Mouse (Mus musculus) left cerebral cortex, postnatal 14 days (tissue): Measurements from ENCODE around the gene Ryr3. TPM values are rescaled to one million over a fixed set of nuclear protein-coding genes. Genes with fewer than 3 reads are reported as not detected.

ENCODE experiments used
- DNase-seq, 2 experiments: peaks; one replicate each; pipeline ENCODE4 v3.0.0; 2021 to 2022; ENCODE audit warnings: low spot score in 2 of 2, mixed read lengths in 1 of 2
- intact Hi-C: fragments of 180-260 bp; cut with DNase I; formaldehyde crosslinking; loops from one replicate; pipeline ENCODE4 v1.15.1; 2025
- total RNA-seq, 2 experiments: library from RNA; stranded (reverse); gene quantifications; 2 replicates each; pipeline ENCODE4 v1.2.3; 2021

Ryr3 gene
- total RNA-seq, 2 experiments from 2014 or later, result 29.7 to 34.7 TPM

- no peak for DNase-seq
- intact Hi-C loops, result loop anchor here (5.0 kb wide), 1 partner anchor 398 kb away; the partner anchor contains the start of gene Ryr3
These were observed 397.8 kb downstream of the Ryr3 start for GRCm38 (mm10) chr2:112819059-112819458.

DNA sequence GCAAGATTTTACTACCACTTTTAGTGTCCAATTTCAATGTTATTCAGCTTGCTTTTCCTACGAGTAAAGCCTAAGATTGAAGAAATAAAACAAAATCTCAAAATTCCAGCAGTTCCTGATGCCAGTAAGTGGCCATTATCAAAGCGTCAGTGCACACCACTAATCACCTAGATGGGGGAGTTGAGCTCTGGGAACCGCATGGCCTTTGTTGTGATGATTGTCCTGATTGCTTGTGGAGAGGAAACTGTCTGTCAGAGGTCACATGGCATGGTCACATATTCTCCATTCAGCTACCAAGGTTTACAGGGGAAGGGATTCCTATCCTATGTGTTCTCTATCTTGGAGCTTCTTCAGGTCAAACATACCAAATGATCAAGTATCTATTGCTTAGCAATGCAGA lies 399.9 kb downstream of the Ryr3 start:
- DNase-seq, result no peak
- intact Hi-C loops, result loop anchor here (5.0 kb wide), 1 partner anchor 400 kb away; the partner anchor contains the start of gene Ryr3

GRCm38 (mm10) chr2:112815960-112816359 lies 400.9 kb downstream of the Ryr3 start:
- intact Hi-C loops, result loop anchor here (5.0 kb wide), 1 partner anchor 401 kb away; the partner anchor contains the start of gene Ryr3

GRCm38 (mm10) chr2:112812637-112813402 lies 404.1 kb downstream of the Ryr3 start:
- intact Hi-C loops, result no loop called here
- DNase-seq, result peak; percentile 14 to 26

More at GRCm38 (mm10) chr2:112815960-112816359, 400.9 kb downstream of the Ryr3 start:
- peak; percentile 13 to 35 for DNase-seq

- intact Hi-C loops, result loop anchor here (10.0 kb wide), 1 partner anchor 629 kb away; no protein-coding TSS in a partner anchor
- peak in 1 of 2 experiments; percentile 39 for DNase-seq
These were observed 410.9 kb downstream of the Ryr3 start for GRCm38 (mm10) chr2:112806015-112806414.

GRCm38 (mm10) chr2:112799995-112800353 lies 416.9 kb downstream of the Ryr3 start:
- intact Hi-C loops, result loop anchor here (2.0 to 10.0 kb wide), 3 partner anchors 432 to 635 kb away; no protein-coding TSS in a partner anchor
- DNase-seq, result peak; percentile 49 to 82

DNA sequence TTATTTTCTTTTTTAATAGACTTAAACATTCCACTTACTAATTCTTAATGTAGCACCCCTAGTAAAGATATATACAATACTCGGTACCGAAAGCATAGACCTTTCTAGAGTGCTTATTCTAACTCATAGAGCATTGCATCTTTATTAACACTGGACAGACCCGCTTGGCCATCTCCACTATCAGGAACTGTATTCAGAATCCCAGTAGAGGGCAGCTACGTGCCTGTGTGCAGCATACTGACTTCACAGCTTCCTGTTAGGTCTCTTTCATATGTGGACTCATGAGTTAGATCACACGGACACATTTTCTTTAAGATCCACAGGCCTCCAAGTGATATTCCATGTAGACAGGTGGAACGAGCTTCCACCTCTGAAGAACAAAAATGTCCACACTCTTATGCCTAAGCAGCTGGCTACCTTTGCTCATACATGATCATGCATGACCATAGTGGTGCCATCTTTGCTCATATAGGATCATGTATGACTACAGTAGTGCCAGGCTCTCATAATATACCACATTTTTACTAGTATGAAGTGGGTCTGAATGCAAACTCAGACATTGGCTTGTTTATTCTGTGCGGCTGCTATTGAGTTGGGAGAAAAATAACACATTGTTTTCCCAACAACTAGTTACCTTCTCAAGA lies 417.4 kb downstream of the Ryr3 start:
- intact Hi-C loops, result no loop called here
- no peak for DNase-seq

DNA sequence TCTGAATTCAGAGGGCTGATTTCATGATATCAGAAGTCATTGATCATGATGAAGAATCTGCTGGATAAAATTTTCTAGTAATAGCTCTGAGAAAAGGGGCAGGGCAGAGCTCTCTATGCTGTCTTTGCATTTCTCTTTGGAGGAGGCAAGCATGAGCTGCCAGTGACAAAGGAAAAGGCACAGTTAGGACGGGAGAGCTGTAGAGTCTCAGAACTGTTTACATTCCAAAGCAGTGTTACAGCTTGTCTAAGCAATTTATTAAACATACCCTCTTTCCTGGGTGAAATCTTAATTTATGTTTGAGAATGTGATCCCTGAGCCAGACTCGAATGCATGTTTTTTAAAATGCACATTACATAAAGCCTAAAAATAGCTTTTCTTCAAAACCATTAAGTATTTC lies 435.3 kb downstream of the Ryr3 start:
- DNase-seq, result no peak
- intact Hi-C loops, result no loop called here

GRCm38 (mm10) chr2:112774762-112775161 lies 442.1 kb downstream of the Ryr3 start:
- peak; percentile 85 to 86 for DNase-seq
- intact Hi-C loops, result loop anchor here (5.0 kb wide), 1 partner anchor 528 kb away; no protein-coding TSS in a partner anchor

GRCm38 (mm10) chr2:112767665-112768064 lies 449.2 kb downstream of the Ryr3 start:
- intact Hi-C loops, result loop anchor here (5.0 to 10.0 kb wide), 2 partner anchors 233 to 265 kb away; no protein-coding TSS in a partner anchor
- DNase-seq, result peak in 1 of 2 experiments; percentile 32

DNA sequence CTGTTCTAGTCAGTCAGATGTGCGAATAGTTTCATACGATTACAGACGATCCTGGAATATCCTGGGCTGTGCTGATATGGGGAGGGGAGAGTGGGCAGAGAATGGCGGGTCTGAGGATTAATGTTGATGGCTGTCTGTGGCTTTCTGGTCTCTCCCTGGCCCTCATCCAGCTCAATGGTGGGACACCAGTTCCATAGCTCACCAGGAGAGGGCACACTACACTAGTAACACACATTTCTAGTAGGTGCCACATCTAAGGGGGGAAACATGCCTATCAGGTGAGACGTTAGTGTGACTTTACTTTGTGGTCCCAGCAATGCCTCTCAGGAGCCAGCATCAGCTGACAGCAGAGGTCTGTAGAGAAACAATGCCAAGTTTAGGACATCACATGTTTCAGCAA lies 451.9 kb downstream of the Ryr3 start:
- peak in 1 of 2 experiments; percentile 15 for DNase-seq
- intact Hi-C loops, result loop anchor here (5.0 to 10.0 kb wide), 2 partner anchors 230 to 263 kb away; no protein-coding TSS in a partner anchor

GRCm38 (mm10) chr2:112764274-112764673 lies 452.6 kb downstream of the Ryr3 start:
- intact Hi-C loops, result loop anchor here (10.0 kb wide), 1 partner anchor 229 kb away; no protein-coding TSS in a partner anchor
- DNase-seq, result no peak

- no peak for DNase-seq
- intact Hi-C loops, result loop anchor here (10.0 kb wide), 1 partner anchor 227 kb away; no protein-coding TSS in a partner anchor
These were observed 454.9 kb downstream of the Ryr3 start for GRCm38 (mm10) chr2:112762006-112762405.

- DNase-seq, result no peak
- intact Hi-C loops, result loop anchor here (10.0 kb wide), 1 partner anchor 227 kb away; no protein-coding TSS in a partner anchor
These were observed 455.5 kb downstream of the Ryr3 start for GRCm38 (mm10) chr2:112761196-112761913.

DNA sequence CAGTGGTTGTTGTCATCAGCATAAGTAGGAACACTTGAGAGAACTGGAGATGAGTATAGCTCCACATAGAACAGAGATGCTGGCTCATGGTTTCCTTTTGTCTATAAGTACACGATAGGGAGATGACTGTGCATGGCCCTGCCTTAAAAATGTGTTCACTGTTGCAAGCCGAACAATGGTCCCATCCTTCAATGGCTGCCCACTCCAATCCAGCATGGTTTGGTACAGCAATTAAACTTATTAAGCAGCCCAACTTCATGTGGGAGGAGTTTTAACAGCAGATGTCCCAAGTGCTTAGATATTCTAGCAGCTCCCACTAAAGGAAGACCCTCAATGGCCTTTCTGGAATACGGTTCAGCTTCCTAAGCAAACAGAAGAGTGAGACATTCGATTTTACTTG lies 456.2 kb downstream of the Ryr3 start:
- DNase-seq, result no peak

GRCm38 (mm10) chr2:112759678-112760077 lies 457.2 kb downstream of the Ryr3 start:
- intact Hi-C loops, result loop anchor here (10.0 kb wide), 1 partner anchor 225 kb away; no protein-coding TSS in a partner anchor
- DNase-seq, result no peak

More for the DNA sequence above, 456.2 kb downstream of the Ryr3 start:
- intact Hi-C loops, result loop anchor here (10.0 kb wide), 1 partner anchor 226 kb away; no protein-coding TSS in a partner anchor

DNA sequence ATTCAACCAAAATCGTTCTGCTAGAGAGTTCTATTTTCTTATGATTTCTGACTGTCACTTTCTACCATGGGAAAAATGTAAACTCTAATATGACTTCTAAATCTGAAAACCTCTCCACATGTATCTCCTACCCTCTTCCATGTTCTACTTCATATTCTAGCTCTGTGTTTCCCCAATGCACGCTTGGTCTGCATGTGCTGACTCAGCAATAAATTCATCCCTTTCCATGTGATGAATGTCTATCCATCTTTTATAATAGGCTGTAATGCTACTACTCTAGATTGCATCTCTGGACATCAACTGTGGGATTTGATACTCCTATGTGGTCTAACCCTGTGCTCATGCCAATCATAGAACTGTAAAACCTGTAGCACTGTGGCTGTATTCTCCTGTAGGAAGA lies 458.2 kb downstream of the Ryr3 start:
- intact Hi-C loops, result no loop called here
- DNase-seq, result no peak

DNA sequence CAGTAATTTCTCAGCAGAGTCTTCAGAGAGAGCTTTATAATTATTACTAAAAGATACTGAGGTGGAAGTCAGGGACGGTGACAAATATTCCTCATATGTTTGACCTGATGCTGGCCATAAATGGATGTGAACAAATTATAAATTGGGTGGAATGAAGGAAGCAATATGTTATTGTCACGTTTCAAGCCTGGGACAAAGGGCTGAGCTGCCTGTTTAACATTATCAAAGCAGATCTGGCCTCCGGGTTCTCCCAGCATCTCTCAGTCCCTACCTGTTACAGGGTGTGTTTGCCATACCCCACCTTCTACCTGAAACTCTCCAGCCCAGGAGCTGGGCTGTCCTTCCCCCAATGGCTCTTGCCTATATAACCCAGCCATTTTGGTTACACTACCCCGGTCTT lies 463.6 kb downstream of the Ryr3 start:
- intact Hi-C loops, result no loop called here
- no peak for DNase-seq

GRCm38 (mm10) chr2:112751416-112751815 lies 465.5 kb downstream of the Ryr3 start:
- no peak for DNase-seq
- intact Hi-C loops, result no loop called here
